Mouse (Mus musculus) layer of hippocampus, postnatal 14 days (tissue): ENCODE data around the gene Got1. TPM values are rescaled to one million over a fixed set of nuclear protein-coding genes. Genes with fewer than 3 reads are reported as not detected.

Experiments
- total RNA-seq, 2 experiments: library from RNA; stranded (reverse); gene quantifications; 2 replicates each; pipeline ENCODE4 v1.2.3; 2021

Got1 gene
- total RNA-seq, 2 experiments from 2014 or later = 268 to 269 TPM

Other genes starting within 250 kb of the Got1 start
- gene Hpse2, start 136.2 kb downstream of the Got1 start, total RNA-seq = under 1 TPM; 0.07 to 0.43 TPM
- gene Cnnm1, start 84.2 kb downstream of the Got1 start, total RNA-seq = 10 to 100 TPM; 53.4 to 60.4 TPM
- not detected for gene Nkx2-3, start 87.7 kb upstream of the Got1 start, total RNA-seq
- 10 to 100 TPM; 35.8 to 39.1 TPM for gene Slc25a28, start 150.3 kb upstream of the Got1 start, total RNA-seq
- gene Entpd7, start 165.1 kb upstream of the Got1 start, total RNA-seq = 10 to 100 TPM; 26.9 to 29.6 TPM
- gene Cutc, start 228.4 kb upstream of the Got1 start, total RNA-seq = 1 to 10 TPM; 4.8 to 5.0 TPM
- gene Cox15, start 228.4 kb upstream of the Got1 start, total RNA-seq = 10 to 100 TPM; 16.6 to 18.9 TPM